Mouse (Mus musculus) stomach, postnatal 0 days (tissue): ENCODE results near the gene Cd79b.
A peak's percentile ranks its signal among the peaks of the same experiment; 100 is the strongest.

ENCODE experiments used
- CTCF ChIP-seq: IDR thresholded peaks from 2 replicates; pipeline ENCODE4 v1.5.1; 2016; ENCODE audit warnings: antibody characterized with exemption, low read depth, mild to moderate bottlenecking, moderate library complexity
- EP300 ChIP-seq: optimal IDR thresholded peaks from 2 replicates; pipeline ENCODE3; 2016; ENCODE audit warnings: antibody characterized with exemption

GRCm38 (mm10) chr11:106267871-106268270 lies 46.7 kb downstream of the Cd79b start:
- TF ChIP-seq CTCF = 0 out of 2 replicates have a peak, but pooled peaks have one; percentile 18
- no peak for TF ChIP-seq EP300
